Mouse (Mus musculus) intestine, embryonic 14.5 days (tissue): ENCODE measurements around the gene Cptp. TPM values are rescaled to one million over a fixed set of nuclear protein-coding genes. Genes with fewer than 3 reads are reported as not detected.

Experiments used
- ATAC-seq: fragments of 200-750 bp; cut with Nextera tagmentation; replicated peaks from 2 replicates; pipeline ENCODE4 v1.8.0; 2017; ENCODE audit warnings: low read depth, moderate number of reproducible peaks, moderate TSS enrichment, moderate library complexity; ENCODE audit not compliant: low FRiP score, low TSS enrichment
- DNase-seq: peaks from one replicate; pipeline ENCODE4 v3.0.0-alpha.2; 2018; ENCODE audit warnings: low spot score
- H3K27ac ChIP-seq: fragments of 300-500 bp; sonication (generic); 2 replicates; pipeline ENCODE4 v1.5.1; 2014; ENCODE audit warnings: low read depth, mild to moderate bottlenecking, control low read depth
- H3K27me3 ChIP-seq: fragments of 300-500 bp; sonication (generic); replicated peaks from 2 replicates; pipeline ENCODE4 v1.6.1; 2014; ENCODE audit warnings: low read length, control low read depth; ENCODE audit not compliant: control insufficient read depth, insufficient read depth
- H3K36me3 ChIP-seq: fragments of 300-500 bp; sonication (generic); 2 replicates; pipeline ENCODE4 v1.6.1; 2014; ENCODE audit warnings: low read length, control low read depth; ENCODE audit not compliant: control insufficient read depth, insufficient read depth
- H3K4me1 ChIP-seq: fragments of 300-500 bp; sonication (generic); replicated peaks from 2 replicates; pipeline ENCODE4 v1.6.1; 2014; ENCODE audit warnings: low read length, control low read depth, mixed read lengths; ENCODE audit not compliant: control insufficient read depth, insufficient read depth
- H3K4me2 ChIP-seq: fragments of 300-500 bp; sonication (generic); 2 replicates; pipeline ENCODE4 v1.6.1; 2014; ENCODE audit warnings: low read length
- H3K4me3 ChIP-seq: fragments of 300-500 bp; sonication (generic); 2 replicates; pipeline ENCODE4 v1.5.1; 2014; ENCODE audit warnings: low read depth, low read length, control low read depth, mixed read lengths
- H3K9ac ChIP-seq: fragments of 300-500 bp; sonication (generic); 2 replicates; pipeline ENCODE4 v1.6.1; 2014; ENCODE audit warnings: mild to moderate bottlenecking, low read length
- H3K9me3 ChIP-seq: fragments of 300-500 bp; sonication (generic); 2 replicates; pipeline ENCODE4 v1.6.1; 2016; ENCODE audit warnings: low read length, control low read depth; ENCODE audit not compliant: control insufficient read depth
- WGBS: fragments of 180-500 bp; shearing (Covaris S2); extraction: QIAGEN DNeasy Blood & Tissue Kit; methylation state at CpG from one replicate; pipeline ENCODE4 v1.1.7; 2014; 5-methylcytosine and 5-hydroxymethylcytosine counted together
- polyA plus RNA-seq: library from polyadenylated mRNA; unstranded; fragments of >200 nt; fragmentation: Nextera tagmentation; extraction: Ambion mirVana; gene quantifications from 2 replicates; pipeline ENCODE4 v1.2.1, GENCODE M21; 2014

The Cptp gene
- polyA plus RNA-seq, 1 experiment from 2014 or later, result 21.4 TPM

- H3K4me3 ChIP-seq, result peak overlapping the region; percentile 89
- no peak for DNase-seq
- no peaks in the 10 kb centered on the region for H3K9me3 ChIP-seq
- WGBS, result 6% methylated on average over 37 of the region's 37 CpGs
- H3K4me1 ChIP-seq, result peaks cover 33% of the 10 kb centered on the region
- H3K4me2 ChIP-seq, result peak overlapping the region; percentile 94
- peak; percentile 30 for ATAC-seq
- H3K27me3 ChIP-seq, result no peaks in the 10 kb centered on the region
- H3K9ac ChIP-seq, result peak overlapping the region; percentile 74
- peak overlapping the region; percentile 91; the same call in 1 of the 2 replicates for H3K27ac ChIP-seq
- peaks cover 34% of the 10 kb centered on the region for H3K36me3 ChIP-seq
These were observed 23.4 kb upstream of the Cptp start for GRCm38 (mm10) chr4:155892438-155893211.

- ATAC-seq, result peak; percentile 87
- Histone ChIP-seq H3K9ac (peak overlapping the region; percentile 74), H3K36me3 (peaks cover 39% of the 10 kb centered on the region), H3K9me3 (no peaks in the 10 kb centered on the region), H3K4me1 (peaks cover 33% of the 10 kb centered on the region), H3K4me3 (peak overlapping the region; percentile 89), H3K27me3 (no peaks in the 10 kb centered on the region), H3K4me2 (peak overlapping the region; percentile 94), H3K27ac (peak overlapping the region; percentile 91)
- DNase-seq, result no peak
- under 1% methylated on average over 52 of the region's 56 CpGs for WGBS
These were observed 22.8 kb upstream of the Cptp start for GRCm38 (mm10) chr4:155892017-155892416.

GRCm38 (mm10) chr4:155891551-155892001, 22.3 kb upstream of the Cptp start, which contains the start of the genes Pusl1 and Acap3:
Gene Pusl1, minus strand, starts transcription at chr4:155891781.
Gene Acap3, plus strand, starts transcription at chr4:155891822.
- H3K27ac ChIP-seq, result peak within 1 kb of the TSS; percentile 91
- no peaks in the 10 kb centered on the region for H3K9me3 ChIP-seq
- peak within 1 kb of the TSS; percentile 74 for H3K9ac ChIP-seq

GRCm38 (mm10) chr4:155891011-155891471, 21.8 kb upstream of the Cptp start:
- Histone ChIP-seq H3K4me1 (peaks cover 33% of the 10 kb centered on the region), H3K27ac (0 out of 2 replicates have a peak overlapping the region, but pooled peaks have one; percentile 91), H3K36me3 (peaks cover 39% of the 10 kb centered on the region), H3K9ac (peak overlapping the region; percentile 74), H3K4me2 (peak overlapping the region; percentile 94), H3K27me3 (no peaks in the 10 kb centered on the region), H3K4me3 (peak overlapping the region; percentile 89), H3K9me3 (no peaks in the 10 kb centered on the region)
- DNase-seq, result peak; percentile 54
- under 1% methylated on average over 34 of the region's 34 CpGs for WGBS
- peak; percentile 2; the same call in 1 of the 2 replicates for ATAC-seq

More at GRCm38 (mm10) chr4:155891551-155892001, 22.3 kb upstream of the Cptp start, which contains the start of the genes Pusl1 and Acap3:
- H3K27me3 ChIP-seq, result no peaks in the 10 kb centered on the region
- H3K4me3 ChIP-seq, result peak within 1 kb of the TSS; percentile 89
- ATAC-seq, result peak; percentile 88
- peak within 1 kb of the TSS; percentile 94 for H3K4me2 ChIP-seq
- DNase-seq, result peak; percentile 97
- WGBS, result under 1% methylated on average over 52 of the region's 52 CpGs
- H3K4me1 ChIP-seq, result peaks cover 33% of the 10 kb centered on the region
- peaks cover 39% of the 10 kb centered on the region for H3K36me3 ChIP-seq

GRCm38 (mm10) chr4:155889316-155889715, 20.1 kb upstream of the Cptp start:
- no peak overlapping the region for H3K9ac ChIP-seq
- no peak overlapping the region for H3K4me3 ChIP-seq
- no peaks in the 10 kb centered on the region for H3K9me3 ChIP-seq
- no peak for DNase-seq
- no peak for ATAC-seq
- no peak overlapping the region for H3K27ac ChIP-seq
- H3K27me3 ChIP-seq, result no peaks in the 10 kb centered on the region
- H3K4me2 ChIP-seq, result no peak overlapping the region
- WGBS, result 86% methylated on average over 5 of the region's 5 CpGs
- H3K4me1 ChIP-seq, result peaks cover 24% of the 10 kb centered on the region
- H3K36me3 ChIP-seq, result peaks cover 53% of the 10 kb centered on the region

- 95% methylated on average over 9 of the region's 9 CpGs for WGBS
- peaks cover 56% of the 10 kb centered on the region for H3K36me3 ChIP-seq
- no peak for DNase-seq
These were observed 18.9 kb upstream of the Cptp start for GRCm38 (mm10) chr4:155888181-155888580.

GRCm38 (mm10) chr4:155887674-155888073, 18.4 kb upstream of the Cptp start:
- ATAC-seq (no peak), DNase-seq (no peak)
- H3K4me3 ChIP-seq, result no peak overlapping the region
- peaks cover 8% of the 10 kb centered on the region for H3K4me1 ChIP-seq
- H3K9me3 ChIP-seq, result no peaks in the 10 kb centered on the region
- H3K27me3 ChIP-seq, result no peaks in the 10 kb centered on the region
- H3K9ac ChIP-seq, result no peak overlapping the region
- H3K36me3 ChIP-seq, result peaks cover 60% of the 10 kb centered on the region
- H3K4me2 ChIP-seq, result no peak overlapping the region
- no peak overlapping the region for H3K27ac ChIP-seq
- WGBS, result 90% methylated on average over 10 of the region's 10 CpGs

More at GRCm38 (mm10) chr4:155888181-155888580, 18.9 kb upstream of the Cptp start:
- Histone ChIP-seq H3K9ac (no peak overlapping the region), H3K4me3 (no peak overlapping the region), H3K9me3 (no peaks in the 10 kb centered on the region), H3K27ac (no peak overlapping the region), H3K4me2 (no peak overlapping the region), H3K27me3 (no peaks in the 10 kb centered on the region), H3K4me1 (peaks cover 13% of the 10 kb centered on the region)
- ATAC-seq, result no peak

GRCm38 (mm10) chr4:155886330-155886729, 17.1 kb upstream of the Cptp start:
- Histone ChIP-seq H3K9ac (no peak overlapping the region), H3K4me2 (no peak overlapping the region), H3K36me3 (peaks cover 66% of the 10 kb centered on the region), H3K9me3 (no peaks in the 10 kb centered on the region), H3K27me3 (no peaks in the 10 kb centered on the region), H3K4me3 (no peak overlapping the region), H3K27ac (no peak overlapping the region), H3K4me1 (peaks cover 7% of the 10 kb centered on the region)
- 90% methylated on average over 5 of the region's 5 CpGs for WGBS
- DNase-seq (no peak), ATAC-seq (no peak)
